Mouse (Mus musculus): ENCODE measurements at regions not wholly inside any gene's neighbourhood (a gene's known extent, or its start where the extent isn't known, plus 50 kb on each side); places are given as distances from the start of the nearest gene placed in this dataset.

GRCm38 (mm10) chr13:57232906-57233305 is 337.1 kb upstream of the Trpc7 start:
- no peak for ATAC-seq
- Histone ChIP-seq H3K36me3 (ENCODE audit: control insufficient read depth, insufficient read depth) (no peaks in the 10 kb centered on the region), H3K4me3 (ENCODE audit: low read depth, low read length) (no peak overlapping the region), H3K9me3 (ENCODE audit: control insufficient read depth) (no peaks in the 10 kb centered on the region), H3K27me3 (replicated peaks; ENCODE audit: control insufficient read depth, insufficient read depth, low read length) (no peaks in the 10 kb centered on the region), H3K27ac (ENCODE audit: low read depth, low read length) (no peak overlapping the region), H3K9ac (ENCODE audit: low read depth, low read length) (no peak overlapping the region), H3K4me2 (replicated peaks; ENCODE audit: low read depth) (no peak overlapping the region), H3K4me1 (replicated peaks; ENCODE audit: control insufficient read depth, insufficient read depth, low read length) (no peaks in the 10 kb centered on the region)
- WGBS = 83% methylated on average over 5 of the region's 5 CpGs
- no peak for TF ChIP-seq CTCF (IDR thresholded peaks at IDR 0.05; ENCODE audit: low read depth)

- H3K4me1 ChIP-seq (replicated peaks; ENCODE audit: control insufficient read depth, insufficient read depth, low read length) = no peaks in the 10 kb centered on the region
- H3K9ac ChIP-seq (ENCODE audit: low read depth, low read length) = no peak overlapping the region
- no peak overlapping the region for H3K4me3 ChIP-seq (ENCODE audit: low read depth, low read length)
- no peaks in the 10 kb centered on the region for H3K36me3 ChIP-seq (ENCODE audit: control insufficient read depth, insufficient read depth)
- no peaks in the 10 kb centered on the region for H3K27me3 ChIP-seq (replicated peaks; ENCODE audit: control insufficient read depth, insufficient read depth, low read length)
- ATAC-seq = no peak
- TF ChIP-seq CTCF (IDR thresholded peaks at IDR 0.05; ENCODE audit: low read depth) = no peak
- no peak overlapping the region for H3K4me2 ChIP-seq (replicated peaks; ENCODE audit: low read depth)
- WGBS = 44% methylated on average over 3 of the region's 3 CpGs
- no peaks in the 10 kb centered on the region for H3K9me3 ChIP-seq (ENCODE audit: control insufficient read depth)
- no peak overlapping the region for H3K27ac ChIP-seq (ENCODE audit: low read depth, low read length)
Observed at GRCm38 (mm10) chr13:57231666-57232065, 335.9 kb upstream of the Trpc7 start.

GRCm38 (mm10) chr13:57230253-57230652 is 334.5 kb upstream of the Trpc7 start:
- H3K27ac ChIP-seq (ENCODE audit: low read depth, low read length) = no peak overlapping the region
- H3K27me3 ChIP-seq (replicated peaks; ENCODE audit: control insufficient read depth, insufficient read depth, low read length) = no peaks in the 10 kb centered on the region
- H3K4me2 ChIP-seq (replicated peaks; ENCODE audit: low read depth) = no peak overlapping the region
- H3K4me1 ChIP-seq (replicated peaks; ENCODE audit: control insufficient read depth, insufficient read depth, low read length) = no peaks in the 10 kb centered on the region
- TF ChIP-seq CTCF (IDR thresholded peaks at IDR 0.05; ENCODE audit: low read depth) = no peak; the same call in 1 of the 2 replicates
- no peaks in the 10 kb centered on the region for H3K36me3 ChIP-seq (ENCODE audit: control insufficient read depth, insufficient read depth)
- H3K9me3 ChIP-seq (ENCODE audit: control insufficient read depth) = no peaks in the 10 kb centered on the region
- 47% methylated on average over 4 of the region's 4 CpGs for WGBS
- ATAC-seq = no peak
- H3K4me3 ChIP-seq (ENCODE audit: low read depth, low read length) = no peak overlapping the region
- H3K9ac ChIP-seq (ENCODE audit: low read depth, low read length) = no peak overlapping the region

GRCm38 (mm10) chr13:57221092-57221491 is 325.3 kb upstream of the Trpc7 start:
- 49% methylated on average over 8 of the region's 8 CpGs for WGBS
- Histone ChIP-seq H3K9ac (ENCODE audit: low read depth, low read length) (no peak overlapping the region), H3K27ac (ENCODE audit: low read depth, low read length) (no peak overlapping the region), H3K4me1 (replicated peaks; ENCODE audit: control insufficient read depth, insufficient read depth, low read length) (no peaks in the 10 kb centered on the region), H3K4me3 (ENCODE audit: low read depth, low read length) (no peak overlapping the region), H3K9me3 (ENCODE audit: control insufficient read depth) (no peaks in the 10 kb centered on the region), H3K36me3 (ENCODE audit: control insufficient read depth, insufficient read depth) (no peaks in the 10 kb centered on the region), H3K4me2 (replicated peaks; ENCODE audit: low read depth) (no peak overlapping the region), H3K27me3 (replicated peaks; ENCODE audit: control insufficient read depth, insufficient read depth, low read length) (no peaks in the 10 kb centered on the region)
- TF ChIP-seq CTCF (IDR thresholded peaks at IDR 0.05; ENCODE audit: low read depth) = no peak
- no peak for ATAC-seq

- H3K27me3 ChIP-seq (replicated peaks; ENCODE audit: control insufficient read depth, insufficient read depth, low read length) = no peaks in the 10 kb centered on the region
- H3K4me3 ChIP-seq (ENCODE audit: low read depth, low read length) = no peak overlapping the region
- no peak overlapping the region for H3K9ac ChIP-seq (ENCODE audit: low read depth, low read length)
- no peak overlapping the region for H3K4me2 ChIP-seq (replicated peaks; ENCODE audit: low read depth)
- ATAC-seq = no peak
- H3K36me3 ChIP-seq (ENCODE audit: control insufficient read depth, insufficient read depth) = no peaks in the 10 kb centered on the region
- H3K27ac ChIP-seq (ENCODE audit: low read depth, low read length) = no peak overlapping the region
- TF ChIP-seq CTCF (IDR thresholded peaks at IDR 0.05; ENCODE audit: low read depth) = no peak
- WGBS = 48% methylated on average over 7 of the region's 7 CpGs
- H3K9me3 ChIP-seq (ENCODE audit: control insufficient read depth) = no peaks in the 10 kb centered on the region
- H3K4me1 ChIP-seq (replicated peaks; ENCODE audit: control insufficient read depth, insufficient read depth, low read length) = no peaks in the 10 kb centered on the region
Observed at GRCm38 (mm10) chr13:57216161-57216560, 320.4 kb upstream of the Trpc7 start.

- WGBS = 58% methylated on average over 1 of the region's 1 CpGs
- Histone ChIP-seq H3K27me3 (replicated peaks; ENCODE audit: control insufficient read depth, insufficient read depth, low read length) (no peaks in the 10 kb centered on the region), H3K4me2 (replicated peaks; ENCODE audit: low read depth) (no peak overlapping the region), H3K27ac (ENCODE audit: low read depth, low read length) (no peak overlapping the region), H3K9ac (ENCODE audit: low read depth, low read length) (no peak overlapping the region), H3K4me3 (ENCODE audit: low read depth, low read length) (no peak overlapping the region), H3K9me3 (ENCODE audit: control insufficient read depth) (no peaks in the 10 kb centered on the region), H3K4me1 (replicated peaks; ENCODE audit: control insufficient read depth, insufficient read depth, low read length) (no peaks in the 10 kb centered on the region), H3K36me3 (ENCODE audit: control insufficient read depth, insufficient read depth) (no peaks in the 10 kb centered on the region)
- TF ChIP-seq CTCF (IDR thresholded peaks at IDR 0.05; ENCODE audit: low read depth) = no peak
- ATAC-seq = no peak
Observed at GRCm38 (mm10) chr13:57212251-57212650, 316.5 kb upstream of the Trpc7 start.

GRCm38 (mm10) chr13:57191195-57191594 is 295.4 kb upstream of the Trpc7 start:
- Histone ChIP-seq H3K4me1 (replicated peaks; ENCODE audit: control insufficient read depth, insufficient read depth, low read length) (no peaks in the 10 kb centered on the region), H3K4me2 (replicated peaks; ENCODE audit: low read depth) (no peak overlapping the region), H3K4me3 (ENCODE audit: low read depth, low read length) (no peak overlapping the region), H3K9ac (ENCODE audit: low read depth, low read length) (no peak overlapping the region), H3K36me3 (ENCODE audit: control insufficient read depth, insufficient read depth) (no peaks in the 10 kb centered on the region), H3K27ac (ENCODE audit: low read depth, low read length) (no peak overlapping the region), H3K9me3 (ENCODE audit: control insufficient read depth) (no peaks in the 10 kb centered on the region), H3K27me3 (replicated peaks; ENCODE audit: control insufficient read depth, insufficient read depth, low read length) (no peaks in the 10 kb centered on the region)
- no peak for ATAC-seq
- no peak for TF ChIP-seq CTCF (IDR thresholded peaks at IDR 0.05; ENCODE audit: low read depth)
- WGBS = 55% methylated on average over 3 of the region's 3 CpGs
